Mouse (Mus musculus) adrenal gland (tissue): ENCODE measurements around the gene Slamf1.
"Not testable (repeated sequence)": the region's sequence is repeated elsewhere in the genome, so short reads cannot be mapped to it uniquely, and the experiment has no call there.

ENCODE experiments used
- intact Hi-C: fragments of 180-260 bp; cut with DNase I; formaldehyde crosslinking; loops from one replicate; pipeline ENCODE4 v1.15.1; 2025

The Slamf1 gene

DNA sequence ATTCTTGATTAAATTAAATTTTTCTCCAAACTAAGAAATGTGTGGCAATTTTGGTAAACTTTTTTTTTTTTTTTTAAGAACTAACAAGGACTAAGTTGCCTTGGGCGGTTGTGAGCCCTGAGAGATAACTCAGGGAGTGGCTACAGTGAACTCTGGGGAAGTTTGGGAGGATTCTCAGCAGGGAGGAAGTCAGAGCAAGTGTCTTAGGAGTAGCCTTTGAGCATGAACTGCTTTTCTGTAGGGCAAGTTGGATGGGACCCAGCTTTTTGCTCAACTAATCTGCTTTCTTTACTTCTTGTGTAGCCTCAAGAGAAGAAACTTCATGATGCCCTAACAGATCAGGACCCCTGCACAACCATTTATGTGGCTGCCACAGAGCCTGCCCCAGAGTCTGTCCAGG is 30.9 kb downstream of the Slamf1 start:
- intact Hi-C loops = no loop called here

DNA sequence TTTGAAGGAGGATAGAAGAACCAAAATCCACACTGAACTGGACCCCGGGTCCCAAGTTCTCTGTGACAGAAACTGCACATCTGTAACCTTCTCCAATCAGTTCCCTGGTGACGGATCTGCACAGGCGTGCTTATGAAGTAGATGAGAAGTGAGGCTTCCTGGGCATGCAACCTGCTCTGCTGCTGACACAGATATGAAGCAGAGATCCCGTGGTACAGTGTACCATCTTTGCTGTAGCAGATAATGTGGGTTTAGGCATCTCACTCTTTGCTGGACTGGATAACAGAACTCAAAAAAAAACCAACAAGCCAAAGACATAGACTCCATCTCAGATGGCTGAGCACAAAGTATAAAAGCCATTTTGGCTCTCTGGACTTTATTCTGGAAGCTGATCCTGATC is 32.7 kb downstream of the Slamf1 start:
- intact Hi-C loops = no loop called here

GRCm38 (mm10) chr1:171811048-171811447 is 44.1 kb downstream of the Slamf1 start:
- intact Hi-C loops = not testable (repeated sequence)

- intact Hi-C loops = no loop called here
Observed at GRCm38 (mm10) chr1:171815545-171816439, 48.9 kb downstream of the Slamf1 start.

DNA sequence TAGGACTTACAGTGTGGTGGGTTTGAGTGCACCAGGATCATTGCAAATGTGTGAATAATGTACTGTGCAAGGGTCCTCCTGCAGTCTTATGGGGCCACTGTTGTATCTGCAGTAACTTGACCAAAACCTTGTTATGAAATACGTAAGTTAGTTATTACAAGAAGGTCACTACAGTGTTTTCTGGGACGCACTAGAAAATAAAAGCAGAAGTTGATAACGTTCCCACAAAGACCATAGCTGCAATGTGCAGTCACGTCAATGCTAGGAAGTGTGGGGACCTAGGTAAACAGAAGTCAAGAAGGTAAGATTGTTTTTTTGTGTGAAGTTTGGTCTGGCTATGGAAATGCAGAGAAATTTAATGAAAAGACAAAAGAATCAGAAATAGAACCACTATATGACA is 50.1 kb downstream of the Slamf1 start:
- intact Hi-C loops = no loop called here

- intact Hi-C loops = no loop called here
Observed at GRCm38 (mm10) chr1:171821331-171821730, 54.4 kb downstream of the Slamf1 start.

- intact Hi-C loops = no loop called here
Observed at GRCm38 (mm10) chr1:171825462-171825861, 58.5 kb downstream of the Slamf1 start.

GRCm38 (mm10) chr1:171826164-171826563 is 59.2 kb downstream of the Slamf1 start:
- intact Hi-C loops = no loop called here

DNA sequence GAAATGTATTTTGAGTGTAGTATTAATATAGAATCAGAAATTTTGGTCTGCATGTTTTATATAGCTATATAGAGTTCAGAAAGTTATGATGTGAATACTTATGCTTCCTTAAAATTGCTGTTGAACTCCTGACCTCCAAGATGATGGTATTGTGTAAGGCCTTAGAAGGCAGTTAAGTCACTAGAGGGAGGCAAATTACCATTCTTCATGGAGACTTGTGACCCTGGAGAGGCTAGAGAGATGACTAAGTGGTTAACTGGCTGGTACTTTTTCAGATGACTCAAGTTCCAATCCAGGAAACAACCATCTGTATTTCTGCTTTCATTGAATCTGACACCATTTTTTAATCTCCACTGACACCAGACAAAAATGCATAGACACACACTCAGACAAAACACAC is 60.7 kb downstream of the Slamf1 start:
- intact Hi-C loops = no loop called here

DNA sequence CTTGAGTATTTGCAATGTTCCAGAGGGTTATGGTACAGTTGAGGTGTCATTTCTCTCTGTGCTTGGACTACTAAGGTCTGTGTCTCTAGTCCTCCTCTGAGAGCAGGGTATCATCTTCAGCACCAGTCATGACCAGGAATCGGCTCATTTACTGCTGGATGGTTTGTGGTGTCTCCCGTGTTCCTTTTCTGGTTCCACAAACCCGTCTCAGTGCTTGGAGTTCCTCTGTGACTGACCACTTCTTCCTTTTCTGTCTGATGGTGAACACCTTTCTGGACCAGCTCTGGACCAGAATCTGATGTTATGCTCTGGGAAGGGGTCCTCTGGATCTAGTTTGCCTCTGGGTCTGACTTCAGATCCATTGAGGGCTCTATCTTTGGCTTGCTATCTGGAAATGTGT is 72.6 kb downstream of the Slamf1 start, which contains the start of gene Cd84:
Gene Cd84, plus strand, starts transcription at position 210 of the 400 bp plus-strand sequence.
- intact Hi-C loops = no loop called here

GRCm38 (mm10) chr1:171840450-171841023 is 73.6 kb downstream of the Slamf1 start:
- intact Hi-C loops = no loop called here

DNA sequence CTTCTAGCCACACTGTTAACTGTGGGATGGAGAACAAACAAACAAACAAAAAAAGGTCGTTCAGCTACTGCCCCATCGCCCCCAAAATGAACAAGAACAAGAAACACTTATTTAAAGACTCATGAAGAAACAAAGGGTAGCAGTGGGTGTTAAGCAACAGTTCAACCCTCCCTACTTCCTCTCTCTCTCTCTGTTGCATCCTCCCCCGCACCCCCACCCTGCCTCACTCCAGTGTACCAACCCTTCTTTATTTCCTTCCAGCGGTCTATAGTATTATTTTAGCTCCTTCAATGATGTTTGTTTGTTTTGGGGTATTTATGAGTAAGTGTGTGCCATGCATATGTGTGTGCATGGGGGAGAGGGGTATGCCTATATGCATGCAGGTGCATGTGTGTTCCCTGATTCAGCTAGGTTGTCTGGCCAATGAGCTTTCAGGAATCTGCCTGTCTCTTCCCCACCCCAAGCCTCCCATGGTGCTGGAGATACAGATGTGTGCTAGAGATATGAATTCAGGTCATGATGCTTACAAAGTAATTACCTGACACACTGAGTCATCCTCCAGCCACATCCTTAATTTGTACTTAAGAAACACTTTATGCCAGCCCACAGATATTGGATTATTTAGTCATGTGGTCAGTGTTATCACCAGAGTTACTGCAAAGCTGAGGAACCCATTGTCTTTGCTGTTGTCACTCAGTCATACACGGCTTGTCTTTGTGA is 78.3 kb downstream of the Slamf1 start:
- intact Hi-C loops = no loop called here

DNA sequence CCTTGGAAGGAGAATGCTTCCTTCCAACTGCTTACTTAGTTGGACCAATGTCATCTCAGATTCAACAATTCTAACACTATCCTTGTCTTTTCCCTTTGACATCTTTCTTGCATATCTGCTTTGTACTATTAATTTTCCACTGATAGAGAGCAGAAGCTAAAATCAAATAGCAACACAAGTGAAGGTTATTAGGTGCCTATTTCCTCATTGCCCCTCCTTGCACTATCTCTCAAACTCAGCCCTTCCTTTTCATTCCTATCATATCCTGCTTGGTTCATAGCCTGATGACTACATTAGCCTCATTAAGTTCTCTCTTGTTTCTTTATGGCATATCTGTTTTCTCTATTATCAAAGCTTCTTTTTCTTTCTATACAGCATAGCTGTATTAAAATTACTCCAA is 81.3 kb downstream of the Slamf1 start:
- intact Hi-C loops = no loop called here

GRCm38 (mm10) chr1:171848757-171849156 is 81.8 kb downstream of the Slamf1 start:
- intact Hi-C loops = no loop called here

GRCm38 (mm10) chr1:171849454-171849853 is 82.5 kb downstream of the Slamf1 start:
- intact Hi-C loops = no loop called here
